Mouse (Mus musculus) lung, adult 2 months (tissue): ENCODE results near the gene Acta1.

ENCODE experiments used
- CTCF ChIP-seq: fragments of 200-500 bp; IDR thresholded peaks from 2 replicates; pipeline ENCODE4 v1.5.1; 2011; ENCODE audit warnings: mild to moderate bottlenecking, low read length, control low read depth; ENCODE audit not compliant: insufficient read depth
- POLR2A ChIP-seq: fragments of 200-500 bp; IDR thresholded peaks from 2 replicates; pipeline ENCODE4 v1.6.1; 2011; ENCODE audit warnings: low read depth, mild to moderate bottlenecking, control low read depth, low read length, borderline replicate concordance; ENCODE audit errors: extremely low read depth

DNA sequence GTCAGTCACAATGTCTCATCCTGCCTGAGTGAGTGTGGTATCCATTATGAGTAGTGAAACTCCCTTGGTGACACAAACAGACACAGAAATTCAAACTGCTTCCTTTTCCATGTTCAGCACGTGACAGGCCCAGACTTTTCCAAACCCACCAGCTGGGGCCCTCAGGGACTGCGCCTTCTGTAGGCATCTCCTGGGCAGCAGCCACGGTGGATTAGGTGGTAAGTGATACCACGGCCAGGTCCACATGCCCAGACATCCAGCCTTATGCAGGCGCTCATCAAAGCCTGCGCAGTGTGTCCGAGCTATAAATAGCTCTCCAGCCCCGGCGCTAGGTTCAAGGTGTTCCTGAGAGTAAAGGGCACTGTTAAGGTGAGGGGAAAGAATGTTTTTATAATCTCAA is 22.5 kb downstream of the Acta1 start:
- TF ChIP-seq POLR2A, result no peak
- TF ChIP-seq CTCF, result no peak
